In genomic region chr11:69062761-69063224, GRCm38 (mm10) we compare ENCODE assay signal across 8 mouse cellular contexts. TPM values are rescaled to one million over a fixed set of nuclear protein-coding genes. Genes with fewer than 3 reads are reported as not detected.
DNase-seq lines count a peak whose midpoint lies in the region; ATAC-seq lines count a peak whose summit lies in the region.

No protein-coding gene starts in this region.

- DNase-seq in WW6 (ENCODE audit: low read depth, low spot score) = peak; percentile 85
- peak; percentile 91 to 95 for DNase-seq in cerebellum, postnatal 4 days (ENCODE audit: low spot score in 2 of 2)
- peak; percentile 91 for DNase-seq in gastrocnemius, adult 8-10 months (ENCODE audit: low spot score in 2 of 2)
- peak; percentile 97 for DNase-seq in induced T-regulatory cell, adult 2 months (ENCODE audit: low read depth)
- DNase-seq in left cerebral cortex, postnatal 10 days (ENCODE audit: extremely low spot score in 1 of 2, low spot score in 2 of 2) = peak; percentile 90 to 92
- peak; percentile 94 for DNase-seq in right cerebral cortex, postnatal 10 days (ENCODE audit: low spot score in 2 of 2)
- peak; percentile 96 for DNase-seq in urinary bladder, postnatal 14 days (ENCODE audit: low spot score)

- peak; percentile 38 for ATAC-seq in megakaryocyte progenitor cell, adult 5-6 weeks (replicated peaks; ENCODE audit: poor library complexity)

- intact Hi-C loops in left cerebral cortex, postnatal 10 days (cut with DNase I) = loop anchor here (1.0 to 2.0 kb wide), 2 partner anchors 22 to 62 kb away; no protein-coding TSS in a partner anchor

RNA-seq across cellular contexts. Expression of gene Borcs6, which starts 3.3 kb away (rescaled TPM):
- 10 to 100 TPM; 22.4 to 26.2 (median 23.7) TPM for total RNA-seq in gastrocnemius, adult 8-10 months (2022)
- 10 to 100 TPM; 21.9 to 25.5 TPM for total RNA-seq in left cerebral cortex, postnatal 10 days (2021)
- 6.2 and 7.6 TPM in 2 replicates for total RNA-seq in megakaryocyte progenitor cell, adult 5-6 weeks (2015)
- 6.6 and 6.7 TPM in 2 replicates for total RNA-seq in megakaryocyte progenitor cell, adult 5-6 weeks (2017)

RNA-seq across cellular contexts. Expression of gene Tmem107, which starts 7.8 kb away (rescaled TPM):
- total RNA-seq in gastrocnemius, adult 8-10 months (2022) = 1 to 10 TPM; 2.9 to 7.0 (median 5.2) TPM
- total RNA-seq in left cerebral cortex, postnatal 10 days (2021) = 10 to 100 TPM; 12.0 to 12.1 TPM
- 18.6 and 23.4 TPM in 2 replicates for total RNA-seq in megakaryocyte progenitor cell, adult 5-6 weeks (2015)
- 23.9 and 40.6 TPM in 2 replicates for total RNA-seq in megakaryocyte progenitor cell, adult 5-6 weeks (2017)

RNA-seq across cellular contexts. Expression of gene Aurkb, which starts 17.3 kb away (rescaled TPM):
- total RNA-seq in gastrocnemius, adult 8-10 months (2022) = under 1 TPM in 1 of 4 experiments, not detected in 3; 0.35 TPM
- total RNA-seq in left cerebral cortex, postnatal 10 days (2021) = 1 to 10 TPM; 3.0 to 3.1 TPM
- 100 and 103 TPM in 2 replicates for total RNA-seq in megakaryocyte progenitor cell, adult 5-6 weeks (2015)
- total RNA-seq in megakaryocyte progenitor cell, adult 5-6 weeks (2017) = 103 and 128 TPM in 2 replicates

RNA-seq across cellular contexts. Expression of gene Vamp2, which starts 25.5 kb away (rescaled TPM):
- total RNA-seq in gastrocnemius, adult 8-10 months (2022) = 10 to 100 TPM; 31.4 to 39.6 (median 35.6) TPM
- total RNA-seq in left cerebral cortex, postnatal 10 days (2021) = 1,000 to 10,000 TPM; 1,124 to 1,163 TPM
- total RNA-seq in megakaryocyte progenitor cell, adult 5-6 weeks (2015) = 36.6 and 41.2 TPM in 2 replicates
- total RNA-seq in megakaryocyte progenitor cell, adult 5-6 weeks (2017) = 8.2 and 12.8 TPM in 2 replicates

RNA-seq across cellular contexts. Expression of gene Per1, which starts 32.2 kb away (rescaled TPM):
- total RNA-seq in gastrocnemius, adult 8-10 months (2022) = 10 to 100 TPM; 58.8 to 81.4 (median 70.4) TPM
- total RNA-seq in left cerebral cortex, postnatal 10 days (2021) = 10 to 100 TPM; 71.2 to 83.9 TPM
- total RNA-seq in megakaryocyte progenitor cell, adult 5-6 weeks (2015) = 8.3 and 8.8 TPM in 2 replicates
- 4.0 and 4.8 TPM in 2 replicates for total RNA-seq in megakaryocyte progenitor cell, adult 5-6 weeks (2017)

Comparison
In these comparisons a context has a peak if more than half of its experiments do, and no peak if none do; other contexts are left out.
1. Peak in every context shown above with its lines: DNase-seq and ATAC-seq.
2. RNA of gene Aurkb, which starts 17.3 kb away (total RNA-seq): 100 to 128 TPM in megakaryocyte progenitor cell, adult 5-6 weeks; 3.0 to 3.1 TPM in left cerebral cortex, postnatal 10 days and 0.35 TPM in gastrocnemius, adult 8-10 months; every median in the first group is over 10 times any median in the second.